Mouse (Mus musculus): ENCODE data around the gene Kpna6. TPM values are rescaled to one million over a fixed set of nuclear protein-coding genes. Genes with fewer than 3 reads are reported as not detected.
A peak's percentile ranks its signal among the peaks of the same experiment; 100 is the strongest.

Gene Kpna6
- total RNA-seq, 2 experiments from 2014 or later: 68.5 to 75.2 TPM

- DNase-seq: no peak
Measured at GRCm38 (mm10) chr4:129648656-129649055, 23.9 kb downstream of the Kpna6 start.

DNA sequence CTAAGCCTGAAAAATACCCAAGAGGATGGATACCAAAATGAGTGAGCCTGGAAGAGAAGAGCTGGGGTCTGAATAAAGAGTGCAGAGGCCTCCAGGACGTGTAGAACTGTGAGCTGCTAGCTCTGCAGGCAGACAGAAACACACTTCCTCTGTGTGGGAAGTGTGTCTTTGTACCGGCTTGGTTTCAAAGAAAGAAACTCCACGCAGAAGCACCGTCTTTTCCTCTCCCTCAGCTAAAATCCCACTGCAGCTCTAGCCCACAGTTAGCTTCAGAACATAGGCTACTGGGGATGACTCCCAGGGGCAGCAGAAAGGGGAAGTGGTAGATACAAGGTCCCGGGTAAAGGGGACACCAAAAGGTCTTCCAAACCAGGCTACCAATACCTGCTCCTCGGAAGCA lies 27.4 kb downstream of the Kpna6 start:
- no peak for DNase-seq

GRCm38 (mm10) chr4:129641756-129642155 lies 30.8 kb downstream of the Kpna6 start:
- DNase-seq: no peak

GRCm38 (mm10) chr4:129640638-129641467 lies 31.7 kb downstream of the Kpna6 start, which contains the start of gene Txlna:
Gene Txlna, minus strand, starts transcription at chr4:129641065.
- DNase-seq: peak; percentile 98

DNA sequence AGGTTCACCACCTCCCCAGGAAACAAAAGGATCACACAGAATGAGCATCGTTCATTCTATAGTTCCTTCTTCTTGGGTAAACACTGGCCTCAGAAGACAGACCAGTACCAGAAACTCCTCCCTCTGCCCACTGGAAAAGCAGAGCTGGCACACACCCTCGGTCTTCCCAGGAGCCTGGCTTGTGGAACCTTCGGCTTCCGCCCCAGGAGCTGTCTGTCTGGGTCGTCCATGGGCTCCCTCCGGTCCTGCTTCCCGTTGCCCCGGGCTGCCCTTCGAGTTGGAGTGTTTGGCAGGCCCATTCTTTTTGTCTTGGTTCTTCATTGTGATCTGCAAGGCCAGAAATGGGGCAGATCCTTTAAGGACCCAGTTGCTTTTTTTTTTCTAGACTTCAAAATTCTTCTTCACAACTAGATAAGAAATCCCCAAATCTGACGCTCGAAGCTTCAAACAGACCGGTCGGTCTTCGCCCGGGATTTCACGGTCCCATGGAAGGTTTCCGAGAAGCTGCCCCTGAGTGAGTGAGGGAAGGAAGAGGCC lies 32.4 kb downstream of the Kpna6 start:
- peak; percentile 45 to 63 for DNase-seq

DNA sequence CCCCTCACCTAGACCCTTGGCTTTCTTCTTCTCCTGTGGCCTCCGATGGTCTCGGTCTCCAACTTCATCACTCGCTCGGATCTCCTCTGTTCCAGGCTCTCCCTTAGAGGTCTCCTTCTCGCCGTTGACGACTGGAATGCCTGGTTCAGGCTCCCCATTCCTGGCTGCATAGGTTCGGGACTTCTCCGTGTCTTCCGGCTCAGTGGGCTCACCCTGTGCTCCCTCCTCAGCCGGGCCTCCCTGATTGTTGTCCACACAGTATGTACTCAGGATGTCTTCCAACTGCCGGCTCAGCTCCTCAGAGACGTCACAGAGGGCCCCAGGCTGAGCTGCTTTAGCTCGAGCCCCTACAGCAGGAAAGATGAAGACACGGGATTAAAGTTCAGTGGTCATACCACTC lies 33.3 kb downstream of the Kpna6 start:
- DNase-seq: no peak

DNA sequence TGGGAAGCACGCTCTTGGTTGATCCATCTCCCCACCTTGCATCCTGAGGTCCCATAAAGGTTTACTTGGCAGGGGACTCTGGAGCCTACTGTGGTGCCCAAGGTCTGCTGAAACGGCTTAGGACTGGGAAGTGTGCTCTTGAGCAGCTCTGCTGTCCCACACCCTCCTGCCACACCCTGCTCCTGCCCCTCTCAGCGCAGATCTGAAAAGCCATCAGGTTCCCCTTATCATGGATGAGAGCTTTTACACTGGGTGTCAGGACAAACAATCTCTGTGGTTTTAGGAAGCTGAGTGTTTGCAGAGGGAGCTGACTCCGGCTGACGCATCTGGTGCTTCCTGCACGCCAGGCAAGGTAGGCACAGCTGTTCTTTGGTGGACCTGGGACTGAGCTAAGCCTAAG lies 38.7 kb downstream of the Kpna6 start:
- no peak for DNase-seq

DNA sequence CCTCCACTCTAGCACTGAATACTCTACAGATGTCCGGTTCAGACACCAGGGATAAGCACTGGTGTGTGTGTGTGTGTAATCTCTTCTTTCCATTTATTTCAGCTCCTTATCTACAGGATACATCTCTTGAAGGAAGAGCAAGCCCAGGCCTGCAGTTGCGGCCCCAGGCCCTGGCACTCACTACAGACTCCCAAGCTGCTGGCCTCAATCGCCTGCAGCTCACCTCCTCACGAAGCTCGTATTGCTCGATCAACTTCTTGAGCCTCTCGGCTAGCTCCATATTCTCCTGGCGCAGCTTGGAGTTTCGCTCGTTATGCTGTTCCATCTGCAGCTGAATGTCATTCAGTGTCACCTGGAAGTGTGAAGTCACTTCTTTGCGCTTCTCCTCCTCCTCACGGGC lies 40.7 kb downstream of the Kpna6 start:
- DNase-seq: no peak

- DNase-seq: peak in 1 of 2 experiments; percentile 31
Measured at GRCm38 (mm10) chr4:129630944-129631343, 41.6 kb downstream of the Kpna6 start.

DNA sequence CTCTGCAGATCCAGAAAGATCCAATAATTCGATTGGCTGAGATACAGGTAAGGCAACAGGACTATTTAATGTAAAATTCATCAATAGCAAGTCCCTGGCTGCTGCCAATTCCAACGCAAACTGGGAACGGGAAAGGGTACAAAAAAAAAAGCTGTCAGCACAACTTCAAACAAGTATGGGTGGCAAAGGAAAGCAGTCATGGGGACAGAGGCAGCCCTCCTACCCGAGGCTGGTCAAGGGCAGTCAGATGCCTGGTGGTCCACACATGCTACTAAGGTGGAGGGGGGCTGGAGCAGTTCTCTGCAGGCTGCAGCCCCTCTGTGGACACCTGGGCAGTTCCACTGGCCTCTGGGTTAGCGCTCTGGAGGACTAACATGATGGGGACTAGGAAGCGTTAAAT lies 46.5 kb downstream of the Kpna6 start:
- DNase-seq: no peak

GRCm38 (mm10) chr4:129625496-129625895 lies 47.1 kb downstream of the Kpna6 start:
- no peak for DNase-seq

GRCm38 (mm10) chr4:129625029-129625370 lies 47.6 kb downstream of the Kpna6 start:
- peak; percentile 59 to 67 for DNase-seq

DNA sequence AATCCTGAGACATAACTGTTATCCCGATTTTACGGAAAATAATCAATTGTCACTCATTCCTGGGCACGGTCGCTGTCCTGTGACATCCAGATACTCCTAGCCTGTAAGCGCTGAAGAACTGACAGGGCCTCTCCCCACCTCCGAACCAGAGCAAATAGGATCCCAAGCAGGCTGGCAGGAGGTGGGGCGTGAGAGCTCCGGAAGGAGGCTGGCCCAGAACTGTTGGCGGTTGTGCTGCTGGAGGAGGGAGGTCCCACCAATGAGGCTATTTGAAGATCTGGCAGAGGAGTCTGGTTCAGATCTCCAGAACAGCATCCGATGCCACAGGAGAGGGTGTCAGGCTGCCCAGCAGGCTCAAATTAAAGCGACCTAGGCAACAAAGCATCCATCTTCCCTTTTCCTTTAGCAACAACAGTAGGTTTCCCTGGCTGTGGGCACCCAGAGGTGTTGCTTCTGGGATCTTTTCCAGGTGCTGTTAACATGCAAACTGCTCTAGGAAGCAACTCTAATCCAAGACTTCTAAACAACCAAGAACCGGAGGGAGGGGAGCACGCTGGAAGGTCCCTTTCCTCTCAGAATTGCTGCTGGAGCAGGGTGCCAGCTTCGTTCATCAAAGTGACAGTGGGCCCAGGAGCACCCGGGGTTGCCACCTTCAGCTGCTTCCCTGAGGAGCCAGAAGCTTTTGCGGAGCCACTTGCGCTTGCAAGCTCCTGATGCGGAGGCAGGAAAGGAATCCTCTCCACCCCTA lies 48.1 kb downstream of the Kpna6 start:
- peak; percentile 86 to 95 for DNase-seq

- peak; percentile 79 for DNase-seq
Measured at GRCm38 (mm10) chr4:129623681-129624091, 48.9 kb downstream of the Kpna6 start, which contains the start of gene Ccdc28b. Gene Ccdc28b, minus strand, starts transcription at chr4:129623947.

DNA sequence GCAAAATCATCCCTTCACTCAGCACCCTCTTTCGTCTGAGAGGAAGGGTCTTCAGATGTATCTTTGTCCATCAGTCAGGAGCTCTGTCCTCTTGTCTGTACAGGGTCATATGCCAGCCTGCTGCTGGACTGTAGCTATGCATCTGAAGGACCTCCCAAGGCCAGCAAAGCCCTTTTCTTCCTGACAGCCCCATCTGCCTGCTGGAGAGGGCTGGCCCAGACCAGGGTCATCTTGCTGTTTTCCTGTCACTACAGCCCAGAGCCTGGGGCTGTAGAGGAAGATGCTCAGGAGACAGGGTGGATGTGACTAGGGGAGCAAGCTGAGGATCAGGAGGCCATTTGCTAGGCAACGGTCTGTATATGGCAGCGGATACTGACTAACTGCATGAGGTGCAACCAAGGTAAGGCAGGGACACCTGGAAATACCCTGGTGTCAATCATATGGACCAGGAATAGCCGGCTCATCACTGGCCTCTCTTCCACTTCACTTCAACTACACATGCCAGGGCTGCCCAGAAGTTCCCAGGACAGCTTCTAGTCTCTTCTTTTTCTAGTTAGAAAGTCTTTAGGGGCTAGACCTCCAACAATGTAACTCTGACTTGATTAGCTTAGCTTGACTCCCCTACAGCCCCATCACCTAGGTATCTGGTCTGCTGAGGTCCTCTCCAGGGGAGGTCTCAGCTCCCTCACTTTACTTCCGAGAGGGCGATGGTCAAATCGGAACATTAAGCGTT lies 49.6 kb downstream of the Kpna6 start:
- no peak for DNase-seq

- DNase-seq: no peak
Measured at GRCm38 (mm10) chr4:129622120-129622802, 50.3 kb downstream of the Kpna6 start.

DNA sequence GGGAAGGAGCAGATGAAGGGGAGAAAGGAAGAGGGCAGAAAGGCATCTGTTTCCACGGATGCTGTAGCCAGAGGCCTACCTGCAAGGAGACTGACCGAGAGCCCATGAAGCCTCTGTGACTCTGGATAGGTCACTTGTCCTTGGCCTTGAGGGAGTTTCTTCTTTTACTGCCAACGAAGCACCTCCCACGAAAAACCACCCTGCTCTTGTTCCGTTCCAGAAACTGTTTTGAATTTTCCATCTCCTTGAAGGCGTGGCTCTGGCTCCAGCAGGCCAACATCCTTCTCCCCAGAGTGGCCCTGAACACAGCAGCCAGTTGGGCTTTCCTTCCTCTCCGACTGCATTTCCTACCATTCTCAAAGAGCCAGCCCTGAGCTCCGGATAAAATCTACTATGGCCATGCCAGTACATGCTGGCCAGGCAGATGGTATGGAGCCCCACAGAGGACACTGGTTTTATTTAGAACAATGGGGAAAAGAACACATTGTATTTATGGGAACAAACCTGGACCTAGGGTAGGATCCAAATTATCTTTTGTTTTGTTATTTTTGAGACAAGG lies 51.2 kb downstream of the Kpna6 start:
- DNase-seq: peak; percentile 72 to 87

DNA sequence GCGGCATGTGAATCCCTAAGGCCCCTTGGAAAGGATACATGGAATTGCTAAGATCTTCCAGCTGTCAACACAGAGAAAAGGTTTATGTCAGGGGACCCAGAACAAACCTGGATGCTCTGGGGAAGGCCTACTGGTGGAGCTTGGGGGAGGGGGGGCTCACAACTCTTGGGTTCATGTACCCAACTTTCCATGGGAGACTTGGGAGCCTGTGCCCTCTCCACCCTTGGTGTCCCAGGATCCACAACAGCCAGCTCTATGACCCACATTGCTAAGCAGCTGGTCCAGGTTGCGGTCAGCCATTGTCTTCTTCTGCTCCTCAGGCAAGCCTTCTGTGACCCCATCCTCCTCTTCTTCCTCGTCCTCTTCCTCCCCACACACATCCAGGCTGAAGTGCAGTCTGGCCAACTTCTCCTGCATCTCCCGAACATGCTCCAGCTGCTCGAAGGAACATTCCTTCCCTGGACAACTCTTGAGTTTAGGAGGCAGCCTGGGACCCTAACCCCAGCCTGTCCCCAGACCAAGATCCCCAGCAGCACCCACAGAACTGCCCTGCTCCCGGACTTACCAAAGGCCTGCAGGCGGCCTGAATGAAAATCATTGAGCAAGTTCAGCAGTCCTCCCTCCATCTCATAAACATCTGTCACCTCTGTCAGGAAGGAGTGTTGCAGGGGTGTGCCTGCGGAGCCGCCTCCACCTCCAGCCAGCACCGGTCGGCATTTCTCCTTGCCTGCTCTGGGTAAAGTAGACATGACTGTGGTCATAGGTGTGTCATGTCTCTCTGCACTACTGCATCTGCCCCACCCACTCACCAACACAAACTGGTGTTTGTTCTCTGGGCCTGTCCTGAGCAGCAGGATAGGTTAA lies 51.9 kb downstream of the Kpna6 start:
- peak in 1 of 2 experiments; percentile 28 for DNase-seq

DNA sequence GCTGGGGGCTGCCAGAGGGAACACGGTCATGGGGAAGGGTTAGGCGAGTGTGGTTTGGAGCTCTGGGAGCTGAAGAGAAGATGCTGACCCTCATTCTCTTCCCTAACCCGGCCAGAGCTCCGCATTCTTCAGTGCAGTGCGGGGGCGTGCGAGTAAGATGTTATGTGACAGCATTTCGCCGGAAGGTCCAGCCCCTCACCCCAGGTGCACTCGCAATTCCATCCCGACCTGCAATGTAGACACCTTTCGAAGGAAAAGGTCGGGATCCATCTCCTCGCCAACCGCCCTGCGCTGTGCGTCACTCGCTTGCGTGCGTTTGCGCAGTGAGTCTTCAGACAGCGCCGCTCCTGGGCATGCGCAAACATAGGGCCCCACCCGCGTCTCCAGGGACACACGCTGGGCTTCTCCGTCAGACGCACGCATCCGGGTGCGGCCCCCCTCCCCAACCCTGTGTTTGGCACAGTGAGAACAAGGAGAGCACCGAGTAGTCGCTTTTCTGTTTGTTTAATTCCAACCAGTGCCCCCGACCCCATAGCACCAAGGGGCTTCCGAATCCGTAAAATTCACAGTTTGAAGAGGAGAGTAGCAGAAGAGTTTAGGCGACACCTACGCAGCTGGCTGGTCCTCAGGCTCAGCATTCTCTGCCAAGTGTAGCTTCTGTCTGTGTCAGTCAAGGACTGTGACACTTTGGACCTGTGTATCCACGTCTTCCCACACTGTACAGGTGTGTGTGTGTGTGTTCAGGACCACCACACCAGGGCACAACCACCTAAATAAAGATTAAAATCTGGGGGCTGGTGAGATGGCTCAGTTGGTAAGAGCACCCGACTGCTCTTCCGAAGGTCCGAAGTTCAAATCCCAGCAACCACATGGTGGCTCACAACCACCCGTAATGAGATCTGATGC lies 53.5 kb downstream of the Kpna6 start, which contains the start of gene Iqcc:
Gene Iqcc, minus strand, starts transcription at position 314 of the 906 bp plus-strand sequence.
- DNase-seq: peak; percentile 97 to 98
